Mouse (Mus musculus) lung, postnatal 4 days (tissue): ENCODE measurements at regions not wholly inside any gene's neighbourhood (a gene's known extent, or its start where the extent isn't known, plus 50 kb on each side); places are given as distances from the start of the nearest gene placed in this dataset.

ENCODE experiments used
- DNase-seq, 2 experiments: peaks; one replicate each; pipeline ENCODE4 v3.0.0; 2021

- no peak for DNase-seq
These were observed 243.9 kb upstream of the Dab2 start for GRCm38 (mm10) chr15:6055703-6056102.

- DNase-seq, result peak; percentile 5 to 42
These were observed 242.5 kb upstream of the Dab2 start for GRCm38 (mm10) chr15:6056887-6057626.

GRCm38 (mm10) chr15:6059361-6059760 is 240.2 kb upstream of the Dab2 start:
- DNase-seq, result no peak

- DNase-seq, result no peak
These were observed 239.8 kb upstream of the Dab2 start for GRCm38 (mm10) chr15:6059790-6060189.

GRCm38 (mm10) chr15:6060649-6061048 is 238.9 kb upstream of the Dab2 start:
- DNase-seq, result no peak

GRCm38 (mm10) chr15:6065100-6065499 is 234.5 kb upstream of the Dab2 start:
- DNase-seq, result no peak

- DNase-seq, result no peak
These were observed 232.2 kb upstream of the Dab2 start for GRCm38 (mm10) chr15:6067380-6067779.

GRCm38 (mm10) chr15:6068371-6068770 is 231.2 kb upstream of the Dab2 start:
- DNase-seq, result no peak

- DNase-seq, result no peak
These were observed 227.7 kb upstream of the Dab2 start for GRCm38 (mm10) chr15:6071873-6072272.

- no peak for DNase-seq
These were observed 226.7 kb upstream of the Dab2 start for GRCm38 (mm10) chr15:6072920-6073319.

GRCm38 (mm10) chr15:6080714-6081635 is 218.6 kb upstream of the Dab2 start:
- peak in 1 of 2 experiments; percentile 52 for DNase-seq

GRCm38 (mm10) chr15:6087208-6087607 is 212.4 kb upstream of the Dab2 start:
- DNase-seq, result no peak

- no peak for DNase-seq
These were observed 211.1 kb upstream of the Dab2 start for GRCm38 (mm10) chr15:6088498-6088897.

GRCm38 (mm10) chr15:6129697-6130096 is 169.9 kb upstream of the Dab2 start:
- no peak for DNase-seq

GRCm38 (mm10) chr15:6132216-6132615 is 167.4 kb upstream of the Dab2 start:
- no peak for DNase-seq

GRCm38 (mm10) chr15:6145071-6145470 is 154.5 kb upstream of the Dab2 start:
- DNase-seq, result no peak

GRCm38 (mm10) chr15:6154706-6155105 is 144.9 kb upstream of the Dab2 start:
- no peak for DNase-seq

- no peak for DNase-seq
These were observed 119.3 kb upstream of the Dab2 start for GRCm38 (mm10) chr15:6180261-6180660.

- peak in 1 of 2 experiments; percentile 43 for DNase-seq
These were observed 116.0 kb upstream of the Dab2 start for GRCm38 (mm10) chr15:6183627-6184026.

- DNase-seq, result no peak
These were observed 107.7 kb upstream of the Dab2 start for GRCm38 (mm10) chr15:6191845-6192244.

- DNase-seq, result no peak
These were observed 92.3 kb upstream of the Dab2 start for GRCm38 (mm10) chr15:6207239-6207638.

- peak in 1 of 2 experiments; percentile 36 for DNase-seq
These were observed 90.3 kb upstream of the Dab2 start for GRCm38 (mm10) chr15:6209301-6209700.

- no peak for DNase-seq
These were observed 81.5 kb upstream of the Dab2 start for GRCm38 (mm10) chr15:6218087-6218486.

- DNase-seq, result no peak
These were observed 74.4 kb upstream of the Dab2 start for GRCm38 (mm10) chr15:6225227-6225626.
